Mouse (Mus musculus) lung, postnatal 0 days (tissue): Measurements from ENCODE around the gene Unc5c. TPM values are rescaled to one million over a fixed set of nuclear protein-coding genes. Genes with fewer than 3 reads are reported as not detected.

Experiments
- ATAC-seq: fragments of 200-750 bp; cut with Nextera tagmentation; 2 replicates; pipeline ENCODE4 v1.8.0; 2017; ENCODE audit warnings: moderate library complexity
- DNase-seq: peaks from one replicate; pipeline ENCODE4 v3.0.0-alpha.2; 2016; ENCODE audit warnings: low spot score
- H3K27ac ChIP-seq: fragments of 300-500 bp; sonication (generic); 2 replicates; pipeline ENCODE4 v1.5.1; 2014; ENCODE audit warnings: antibody characterized with exemption, mild to moderate bottlenecking, low read length, mixed read lengths
- H3K27me3 ChIP-seq: fragments of 300-500 bp; sonication (generic); replicated peaks from 2 replicates; pipeline ENCODE4 v1.6.1; 2014; ENCODE audit warnings: low read length, mixed read lengths; ENCODE audit not compliant: insufficient read depth
- H3K36me3 ChIP-seq: fragments of 300-500 bp; sonication (generic); 2 replicates; pipeline ENCODE4 v1.6.1; 2014; ENCODE audit warnings: low read length, mixed read lengths; ENCODE audit not compliant: insufficient read depth
- H3K4me1 ChIP-seq: fragments of 300-500 bp; sonication (generic); 2 replicates; pipeline ENCODE4 v1.6.1; 2014; ENCODE audit warnings: antibody characterized with exemption, low read depth, low read length, mixed read lengths; ENCODE audit not compliant: insufficient read depth
- H3K4me2 ChIP-seq: fragments of 300-500 bp; sonication (generic); replicated peaks from 2 replicates; pipeline ENCODE4 v1.6.1; 2014; ENCODE audit warnings: low read depth, mild to moderate bottlenecking, low read length, moderate library complexity, mixed read lengths
- H3K4me3 ChIP-seq: fragments of 300-500 bp; sonication (generic); 2 replicates; pipeline ENCODE4 v1.5.1; 2014; ENCODE audit warnings: low read depth, low read length
- H3K9ac ChIP-seq: fragments of 300-500 bp; sonication (generic); replicated peaks from 2 replicates; pipeline ENCODE4 v1.6.1; 2014; ENCODE audit warnings: low read depth, mild to moderate bottlenecking
- H3K9me3 ChIP-seq: fragments of 300-500 bp; sonication (generic); 2 replicates; pipeline ENCODE4 v1.6.1; 2016; ENCODE audit warnings: low read length, mixed read lengths
- CTCF ChIP-seq: IDR thresholded peaks from 2 replicates; pipeline ENCODE4 v1.5.1; 2016; ENCODE audit warnings: antibody characterized with exemption, mild to moderate bottlenecking
- EP300 ChIP-seq: IDR thresholded peaks from 2 replicates; pipeline ENCODE4 v1.6.1; 2016; ENCODE audit warnings: antibody characterized with exemption, mild to moderate bottlenecking, control low read depth
- WGBS: fragments of 180-500 bp; shearing (Covaris S2); extraction: QIAGEN DNeasy Blood & Tissue Kit; methylation state at CpG from one replicate; pipeline ENCODE4 v1.1.7; 2014; 5-methylcytosine and 5-hydroxymethylcytosine counted together
- polyA plus RNA-seq: library from polyadenylated mRNA; unstranded; fragments of >200 nt; fragmentation: Nextera tagmentation; extraction: Ambion mirVana; gene quantifications from 2 replicates; pipeline ENCODE4 v1.2.1, GENCODE M21; 2015

Gene Unc5c
- polyA plus RNA-seq, 1 experiment from 2014 or later = 6.5 TPM

DNA sequence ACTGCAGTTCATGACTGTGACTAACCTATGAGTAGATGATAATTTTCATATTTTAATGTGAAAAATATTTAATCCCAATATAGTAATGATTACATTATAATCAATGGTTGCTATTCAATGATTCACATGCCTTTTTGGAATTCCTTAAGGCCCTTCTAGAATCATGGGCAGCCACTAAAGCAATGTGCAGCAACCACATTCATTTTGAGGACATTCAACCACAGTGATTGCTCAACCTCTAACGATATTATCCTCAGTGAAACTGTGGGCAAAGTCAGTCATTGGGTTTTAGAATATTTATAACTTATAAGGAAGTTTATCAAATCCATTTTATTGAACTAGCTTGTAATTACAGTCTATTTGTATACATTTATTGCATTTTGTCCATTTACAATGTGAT lies 87.9 kb downstream of the Unc5c start:
- no peak overlapping the region for H3K9ac ChIP-seq
- TF ChIP-seq CTCF (no peak), EP300 (no peak)
- H3K9me3 ChIP-seq = no peaks in the 10 kb centered on the region
- ATAC-seq (no peak), DNase-seq (no peak)
- 65% methylated on average over 1 of the region's 1 CpGs for WGBS
- no peaks in the 10 kb centered on the region for H3K36me3 ChIP-seq
- no peak overlapping the region for H3K27ac ChIP-seq
- H3K4me1 ChIP-seq = no peaks in the 10 kb centered on the region
- no peak overlapping the region for H3K4me2 ChIP-seq
- no peaks in the 10 kb centered on the region for H3K27me3 ChIP-seq
- no peak overlapping the region for H3K4me3 ChIP-seq

GRCm38 (mm10) chr3:141557072-141557471 lies 92.1 kb downstream of the Unc5c start:
- TF ChIP-seq EP300 (no peak), CTCF (no peak)
- DNase-seq (no peak), ATAC-seq (no peak)
- Histone ChIP-seq H3K4me3 (no peak overlapping the region), H3K27ac (no peak overlapping the region), H3K9me3 (no peaks in the 10 kb centered on the region), H3K36me3 (no peaks in the 10 kb centered on the region), H3K9ac (no peak overlapping the region), H3K4me2 (no peak overlapping the region), H3K4me1 (no peaks in the 10 kb centered on the region), H3K27me3 (no peaks in the 10 kb centered on the region)
- WGBS = 81% methylated on average over 5 of the region's 5 CpGs

DNA sequence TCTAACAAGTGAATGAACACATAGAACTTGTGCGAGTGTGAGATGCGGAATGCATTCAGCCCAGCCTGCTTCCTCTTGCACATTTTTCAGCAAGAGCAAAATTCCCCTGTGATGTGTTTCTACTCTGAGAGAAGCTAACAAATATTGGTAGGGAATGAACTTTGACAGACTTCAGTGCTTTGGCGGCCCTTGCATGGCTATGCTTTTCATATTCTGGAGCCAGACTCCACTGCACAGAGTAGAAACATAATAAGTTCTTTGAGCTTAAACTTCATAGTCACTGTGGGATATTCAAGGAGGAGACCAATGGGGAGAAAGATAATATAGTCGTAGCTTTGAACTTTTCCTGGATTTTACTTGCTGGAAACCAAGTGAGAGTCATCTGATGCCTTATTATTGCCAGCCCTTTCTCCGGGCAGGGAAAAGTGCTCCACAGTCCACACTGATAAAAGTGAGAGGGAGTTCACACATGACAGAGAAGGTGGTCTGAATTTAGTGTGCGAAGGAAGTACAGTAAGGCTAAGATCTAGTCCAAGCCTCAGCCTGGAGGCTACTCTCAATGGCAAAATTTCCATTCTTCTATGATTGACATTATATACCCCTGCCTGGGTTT lies 110.2 kb downstream of the Unc5c start:
- Histone ChIP-seq H3K9me3 (no peaks in the 10 kb centered on the region), H3K4me3 (no peak overlapping the region), H3K4me2 (no peak overlapping the region), H3K4me1 (no peaks in the 10 kb centered on the region), H3K27me3 (no peaks in the 10 kb centered on the region), H3K9ac (no peak overlapping the region), H3K36me3 (no peaks in the 10 kb centered on the region), H3K27ac (no peak overlapping the region)
- 62% methylated on average over 6 of the region's 6 CpGs for WGBS
- ATAC-seq (no peak), DNase-seq (no peak)
- no peak for TF ChIP-seq EP300
- no peak for TF ChIP-seq CTCF

DNA sequence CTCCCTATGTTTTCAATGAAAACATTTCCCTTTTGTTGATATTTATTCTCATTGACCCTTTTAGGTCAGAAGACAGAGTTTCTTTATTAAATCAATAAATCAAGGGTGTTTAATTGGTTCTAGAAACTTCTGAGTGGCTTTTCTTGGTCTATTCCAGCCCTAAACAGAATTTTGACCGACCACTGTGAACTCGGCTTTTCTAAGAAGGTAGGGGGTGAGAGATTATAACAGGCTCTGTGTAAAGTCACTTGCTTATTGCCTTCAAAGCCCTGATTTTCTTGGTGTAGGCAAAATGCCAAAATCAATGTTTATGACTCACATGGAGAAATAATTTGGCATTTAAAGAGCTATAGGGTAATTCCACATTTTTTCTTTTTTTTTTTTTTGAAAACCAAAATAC lies 112.4 kb downstream of the Unc5c start:
- no peak for TF ChIP-seq EP300
- TF ChIP-seq CTCF = no peak
- no peaks in the 10 kb centered on the region for H3K4me1 ChIP-seq
- no peaks in the 10 kb centered on the region for H3K9me3 ChIP-seq
- DNase-seq (no peak), ATAC-seq (no peak)
- H3K4me2 ChIP-seq = no peak overlapping the region
- 64% methylated on average over 2 of the region's 2 CpGs for WGBS
- H3K27ac ChIP-seq = no peak overlapping the region
- no peaks in the 10 kb centered on the region for H3K27me3 ChIP-seq
- no peak overlapping the region for H3K9ac ChIP-seq
- H3K4me3 ChIP-seq = no peak overlapping the region
- no peaks in the 10 kb centered on the region for H3K36me3 ChIP-seq

DNA sequence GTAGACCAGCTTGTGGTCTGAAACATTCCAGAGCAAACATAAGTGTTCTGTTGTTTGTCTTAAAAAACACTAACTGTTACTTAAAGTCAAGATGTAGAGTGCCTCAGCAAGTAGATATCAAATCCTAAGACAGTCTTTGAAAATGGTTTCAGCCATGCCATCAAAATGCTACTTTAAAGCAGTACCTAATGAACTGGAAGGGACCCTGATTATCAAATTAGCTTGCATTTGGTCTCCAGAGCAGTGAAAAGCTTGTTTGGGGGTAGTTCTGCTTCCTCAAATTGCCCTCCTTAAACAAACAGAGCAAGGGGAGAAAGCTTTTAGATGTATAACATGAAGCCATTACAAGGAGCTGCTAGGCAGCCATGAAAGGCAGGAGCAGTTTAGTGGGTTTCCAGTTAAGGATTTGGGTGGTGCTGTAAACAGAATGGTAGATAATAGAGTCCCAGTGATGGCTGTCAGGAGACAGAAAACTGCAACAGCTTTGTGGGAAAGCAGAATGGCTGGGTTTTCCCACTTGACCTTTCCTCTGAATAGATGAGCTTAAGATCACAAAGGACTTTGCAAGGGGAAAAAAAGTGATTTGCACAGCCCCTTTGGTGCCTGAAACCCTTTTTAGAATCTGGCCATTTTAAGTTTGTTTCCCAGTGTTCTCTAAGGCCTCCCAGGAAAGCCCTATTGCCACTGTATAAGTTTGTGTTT lies 116.3 kb downstream of the Unc5c start:
- DNase-seq = no peak
- Histone ChIP-seq H3K36me3 (no peaks in the 10 kb centered on the region), H3K27ac (no peak overlapping the region), H3K9me3 (no peaks in the 10 kb centered on the region), H3K4me3 (no peak overlapping the region), H3K4me1 (no peaks in the 10 kb centered on the region), H3K9ac (no peak overlapping the region), H3K27me3 (no peaks in the 10 kb centered on the region), H3K4me2 (no peak overlapping the region)
- TF ChIP-seq EP300 (no peak), CTCF (no peak)
- ATAC-seq = no peak

- DNase-seq (no peak), ATAC-seq (no peak)
- TF ChIP-seq EP300 (no peak), CTCF (no peak)
- Histone ChIP-seq H3K4me2 (no peak overlapping the region), H3K9ac (no peak overlapping the region), H3K27ac (no peak overlapping the region), H3K9me3 (no peaks in the 10 kb centered on the region), H3K27me3 (no peaks in the 10 kb centered on the region), H3K4me1 (no peaks in the 10 kb centered on the region), H3K4me3 (no peak overlapping the region), H3K36me3 (no peaks in the 10 kb centered on the region)
These were observed 116.8 kb downstream of the Unc5c start for GRCm38 (mm10) chr3:141581892-141582214.
